Mouse (Mus musculus): ENCODE results near the gene AC129217.1.
A peak's percentile ranks its signal among the peaks of the same experiment; 100 is the strongest.
"Not testable (repeated sequence)": the region's sequence is repeated elsewhere in the genome, so short reads cannot be mapped to it uniquely, and the experiment has no call there.

Gene AC129217.1

DNA sequence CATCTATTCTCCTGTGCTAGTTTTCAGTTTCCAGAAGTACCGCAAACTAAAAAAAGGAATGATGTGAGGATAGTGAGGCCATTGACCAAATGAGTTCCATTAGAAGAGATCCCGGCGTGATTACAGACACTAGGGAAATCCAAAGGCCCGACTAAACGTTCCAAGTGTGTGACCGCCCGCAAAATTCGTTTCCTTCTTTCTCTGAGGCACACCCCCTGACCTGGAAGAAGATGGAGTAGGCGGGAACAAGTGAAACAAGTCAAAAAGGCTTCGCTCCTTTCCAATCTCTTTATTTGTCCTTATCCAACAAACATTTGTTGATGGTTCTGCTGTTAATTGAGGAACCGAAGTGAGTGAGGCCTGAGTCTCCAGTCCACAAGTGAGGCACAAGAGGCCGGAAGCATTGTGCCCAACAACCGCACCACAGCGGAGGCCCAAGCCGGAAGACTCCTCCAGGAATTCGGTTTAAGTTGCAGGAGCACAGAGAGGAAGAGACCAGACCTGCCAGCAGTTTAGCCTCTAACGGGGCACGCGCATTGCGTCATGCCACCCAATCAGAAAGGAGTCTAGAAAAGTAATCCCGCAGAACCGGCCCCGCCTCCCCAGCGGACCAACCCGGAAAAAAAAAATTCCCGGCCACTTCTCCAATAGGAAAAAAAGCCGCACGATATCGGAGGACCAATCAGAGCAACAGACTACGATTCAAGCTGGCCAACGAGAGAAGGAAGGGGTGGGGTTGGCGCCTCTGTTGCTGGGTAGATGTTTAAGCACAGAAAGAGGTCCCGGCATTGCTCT is 10.6 kb upstream of the AC129217.1 start, which contains the start of gene Ttc9c:
Ttc9c (minus strand) TSS at position 533 of the 795 bp plus-strand sequence.
- DNase-seq (ENCODE audit: low read depth, low spot score), result peak; percentile 95
- H3K27me3 ChIP-seq (ENCODE audit: control insufficient read depth, insufficient read depth, low read length, poor library complexity, severe bottlenecking), result no peaks in the 10 kb centered on the region
- peaks cover 7% of the 10 kb centered on the region for H3K36me3 ChIP-seq (ENCODE audit: control insufficient read depth, insufficient read depth, low read length, poor library complexity, severe bottlenecking)

DNA sequence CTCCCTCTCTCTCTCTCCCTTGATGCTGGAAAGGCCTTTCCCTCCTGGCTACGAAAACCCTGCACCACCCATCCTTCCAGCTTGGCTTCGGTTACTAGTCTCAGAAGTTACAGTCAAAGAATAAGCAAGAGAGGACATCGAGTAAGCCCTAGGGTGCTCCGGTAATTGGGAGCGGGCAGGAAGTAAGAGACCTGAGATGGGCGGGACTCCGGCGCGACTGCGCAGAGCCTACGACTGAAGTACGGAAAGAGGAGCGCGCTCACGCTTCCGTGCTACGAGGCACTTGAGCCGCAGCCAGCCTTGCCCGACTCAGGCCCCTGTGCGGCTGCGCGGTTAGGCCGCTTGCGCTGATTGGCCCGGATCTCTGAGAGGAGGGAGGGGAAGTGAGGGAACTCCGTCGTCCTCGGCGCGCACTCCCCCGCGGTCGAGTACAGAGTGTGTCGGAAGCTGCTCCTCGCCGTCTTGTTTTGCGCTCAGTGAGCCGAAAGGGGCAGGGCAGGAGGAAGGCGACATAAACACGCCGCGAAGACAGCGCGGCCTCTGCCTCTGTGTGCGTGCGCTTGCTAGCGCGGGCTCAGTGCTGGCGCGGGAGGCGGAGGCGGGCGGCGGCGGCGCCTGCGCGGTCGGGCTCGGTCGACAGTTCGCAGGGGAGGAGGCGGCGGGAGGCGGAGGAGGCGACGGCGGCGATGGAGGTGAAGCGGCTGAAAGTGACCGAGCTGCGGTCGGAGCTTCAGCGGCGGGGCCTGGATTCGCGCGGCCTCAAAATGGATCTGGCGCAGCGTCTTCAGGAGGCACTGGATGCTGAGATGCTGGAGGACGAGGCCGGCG is 9.8 kb upstream of the AC129217.1 start, which contains the start of gene Hnrnpul2:
Hnrnpul2 (plus strand) TSS at position 415 of the 828 bp plus-strand sequence.
- Histone ChIP-seq H3K36me3 (ENCODE audit: control insufficient read depth, insufficient read depth, low read length, poor library complexity, severe bottlenecking) (peaks cover 13% of the 10 kb centered on the region), H3K27me3 (ENCODE audit: control insufficient read depth, insufficient read depth, low read length, poor library complexity, severe bottlenecking) (no peaks in the 10 kb centered on the region)
- DNase-seq (ENCODE audit: low read depth, low spot score), result peak; percentile 100

DNA sequence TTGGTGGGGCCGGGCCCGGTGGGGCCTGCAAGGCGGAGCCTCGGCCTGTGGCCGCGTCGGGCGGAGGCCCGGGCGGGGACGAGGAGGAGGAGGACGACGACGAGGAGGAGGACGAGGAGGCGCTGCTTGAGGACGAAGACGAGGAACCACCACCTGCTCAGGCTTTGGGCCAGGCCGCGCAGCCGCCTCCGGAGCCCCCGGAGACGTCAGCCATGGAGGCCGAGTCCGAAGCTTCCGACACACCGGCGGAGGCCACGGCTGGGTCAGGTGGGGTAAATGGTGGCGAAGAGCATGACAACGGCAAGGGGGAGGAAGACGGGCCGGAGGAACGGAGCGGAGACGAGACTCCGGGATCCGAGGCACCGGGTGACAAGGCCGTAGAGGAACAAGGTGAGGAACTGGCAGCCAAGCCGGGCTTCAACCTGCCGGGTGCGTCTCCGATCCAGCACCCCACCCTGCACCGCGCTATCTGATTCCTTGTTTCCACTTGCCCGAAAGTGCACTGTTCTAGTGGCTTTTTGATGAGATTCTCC is 9.1 kb upstream of the AC129217.1 start:
- DNase-seq (ENCODE audit: low read depth, low spot score), result no peak
- H3K27me3 ChIP-seq (ENCODE audit: control insufficient read depth, insufficient read depth, low read length, poor library complexity, severe bottlenecking), result no peaks in the 10 kb centered on the region
- peaks cover 18% of the 10 kb centered on the region for H3K36me3 ChIP-seq (ENCODE audit: control insufficient read depth, insufficient read depth, low read length, poor library complexity, severe bottlenecking)

GRCm38 (mm10) chr19:8821146-8821545 is 8.4 kb upstream of the AC129217.1 start:
- H3K36me3 ChIP-seq (ENCODE audit: control insufficient read depth, insufficient read depth, low read length, poor library complexity, severe bottlenecking), result peaks cover 19% of the 10 kb centered on the region
- DNase-seq (ENCODE audit: low read depth, low spot score), result no peak
- H3K27me3 ChIP-seq (ENCODE audit: control insufficient read depth, insufficient read depth, low read length, poor library complexity, severe bottlenecking), result no peaks in the 10 kb centered on the region

DNA sequence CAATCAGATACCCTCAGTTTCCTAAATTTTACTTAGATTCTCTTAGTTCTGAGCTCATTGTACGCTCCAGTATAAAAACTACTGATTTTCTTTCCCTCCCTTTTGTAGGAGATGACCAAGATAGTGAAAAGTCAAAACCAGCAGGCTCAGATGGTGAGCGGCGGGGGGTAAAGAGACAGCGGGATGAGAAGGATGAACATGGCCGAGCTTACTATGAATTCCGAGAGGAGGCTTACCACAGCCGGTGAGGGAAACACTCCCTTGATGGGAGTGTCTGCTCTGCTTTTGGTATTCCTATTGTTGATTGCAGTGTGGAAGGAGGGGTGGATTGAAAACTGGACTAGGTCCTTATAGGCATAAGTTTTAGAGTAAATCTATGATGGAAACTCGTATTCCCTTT is 6.9 kb upstream of the AC129217.1 start:
- DNase-seq (ENCODE audit: low read depth, low spot score), result no peak
- peaks cover 25% of the 10 kb centered on the region for H3K36me3 ChIP-seq (ENCODE audit: control insufficient read depth, insufficient read depth, low read length, poor library complexity, severe bottlenecking)
- H3K27me3 ChIP-seq (ENCODE audit: control insufficient read depth, insufficient read depth, low read length, poor library complexity, severe bottlenecking), result no peaks in the 10 kb centered on the region

- no peak for DNase-seq (ENCODE audit: low read depth, low spot score)
- H3K27me3 ChIP-seq (ENCODE audit: control insufficient read depth, insufficient read depth, low read length, poor library complexity, severe bottlenecking), result no peaks in the 10 kb centered on the region
- H3K36me3 ChIP-seq (ENCODE audit: control insufficient read depth, insufficient read depth, low read length, poor library complexity, severe bottlenecking), result peaks cover 39% of the 10 kb centered on the region
Measured at GRCm38 (mm10) chr19:8830664-8831063, 1.1 kb downstream of the AC129217.1 start.

- no peaks in the 10 kb centered on the region for H3K27me3 ChIP-seq (ENCODE audit: control insufficient read depth, insufficient read depth, low read length, poor library complexity, severe bottlenecking)
- no peak for DNase-seq (ENCODE audit: low read depth, low spot score)
- H3K36me3 ChIP-seq (ENCODE audit: control insufficient read depth, insufficient read depth, low read length, poor library complexity, severe bottlenecking), result peaks cover 36% of the 10 kb centered on the region
Measured at GRCm38 (mm10) chr19:8831262-8831661, 1.7 kb downstream of the AC129217.1 start.

DNA sequence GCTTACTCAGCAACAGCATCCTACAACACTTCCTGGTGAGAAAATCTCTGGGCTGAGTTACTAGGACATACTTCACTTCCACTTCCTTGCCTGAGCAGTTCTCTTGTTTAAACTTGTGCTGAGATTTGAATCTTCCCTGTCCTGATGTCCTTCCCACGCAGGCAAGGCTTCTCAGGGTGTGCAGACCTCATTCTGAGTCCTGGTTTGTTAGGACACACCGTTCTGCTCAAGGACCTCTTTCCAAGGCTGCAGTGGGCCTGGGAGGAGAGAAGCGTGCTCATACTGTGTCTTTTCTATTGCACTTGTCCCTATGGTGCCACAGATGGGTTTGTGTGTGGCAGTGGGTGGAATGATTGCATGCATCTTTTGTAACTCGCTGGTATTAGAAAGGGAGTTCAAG is 3.4 kb downstream of the AC129217.1 start:
- H3K27me3 ChIP-seq (ENCODE audit: control insufficient read depth, insufficient read depth, low read length, poor library complexity, severe bottlenecking), result no peaks in the 10 kb centered on the region
- no peak for DNase-seq (ENCODE audit: low read depth, low spot score)
- peaks cover 29% of the 10 kb centered on the region for H3K36me3 ChIP-seq (ENCODE audit: control insufficient read depth, insufficient read depth, low read length, poor library complexity, severe bottlenecking)

DNA sequence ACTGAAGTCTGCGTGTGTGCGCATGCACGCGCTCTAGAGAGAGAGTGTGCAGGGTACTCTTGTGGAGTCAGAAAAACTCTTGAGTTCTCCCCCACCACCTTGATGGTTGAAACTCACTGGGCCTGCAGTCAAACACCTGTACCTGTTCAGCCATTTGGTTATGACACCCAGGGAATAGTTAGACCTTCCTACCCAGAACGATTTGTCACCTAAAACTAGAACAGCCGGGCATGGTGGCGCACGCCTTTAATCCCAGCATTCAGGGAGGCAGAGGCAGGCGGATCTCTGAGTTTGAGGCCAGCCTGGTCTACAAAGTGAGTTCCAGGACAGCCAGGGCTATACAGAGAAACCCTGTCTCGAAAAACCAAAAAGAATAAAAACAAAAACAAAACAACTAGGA is 6.8 kb downstream of the AC129217.1 start:
- H3K27me3 ChIP-seq (ENCODE audit: control insufficient read depth, insufficient read depth, low read length, poor library complexity, severe bottlenecking), result not testable (repeated sequence)

DNA sequence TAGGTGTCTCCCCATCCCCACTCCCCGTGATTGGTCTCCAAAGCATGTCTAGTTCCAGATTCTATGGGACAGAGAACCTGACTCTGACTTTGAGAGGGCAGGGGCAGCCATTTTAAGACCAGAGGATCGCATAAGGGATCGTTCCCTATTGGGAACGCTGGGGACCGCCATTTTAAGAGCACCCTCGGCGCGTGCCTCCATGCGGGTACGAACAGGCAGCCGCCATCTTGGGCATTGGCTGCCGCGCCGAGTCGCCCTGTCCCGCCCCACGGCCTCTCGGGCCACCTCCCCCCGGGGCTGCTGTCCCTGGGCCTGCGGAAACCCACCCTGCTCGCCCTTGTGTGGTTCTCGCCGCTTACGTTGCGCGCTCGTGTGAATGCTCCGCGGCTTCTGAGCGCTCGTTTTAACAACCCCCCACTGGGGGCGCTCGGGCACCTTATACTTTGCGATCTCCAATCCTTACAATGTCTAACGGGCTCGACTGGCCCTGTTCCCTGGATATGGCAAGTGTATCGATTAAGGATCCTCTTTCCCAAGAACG is 7.7 kb downstream of the AC129217.1 start, which contains the start of gene Bscl2:
Bscl2 (plus strand) TSS at position 217 of the 541 bp plus-strand sequence.
- no peaks in the 10 kb centered on the region for H3K27me3 ChIP-seq (ENCODE audit: control insufficient read depth, insufficient read depth, low read length, poor library complexity, severe bottlenecking)
- DNase-seq (ENCODE audit: low read depth, low spot score), result peak; percentile 81
- H3K36me3 ChIP-seq (ENCODE audit: control insufficient read depth, insufficient read depth, low read length, poor library complexity, severe bottlenecking), result peaks cover 7% of the 10 kb centered on the region; the same call in 1 of the 2 replicates

More for the DNA sequence above, 6.8 kb downstream of the AC129217.1 start:
- not testable (repeated sequence) for DNase-seq (ENCODE audit: low read depth, low spot score)
- peaks cover 12% of the 10 kb centered on the region; the same call in 1 of the 2 replicates for H3K36me3 ChIP-seq (ENCODE audit: control insufficient read depth, insufficient read depth, low read length, poor library complexity, severe bottlenecking)

DNA sequence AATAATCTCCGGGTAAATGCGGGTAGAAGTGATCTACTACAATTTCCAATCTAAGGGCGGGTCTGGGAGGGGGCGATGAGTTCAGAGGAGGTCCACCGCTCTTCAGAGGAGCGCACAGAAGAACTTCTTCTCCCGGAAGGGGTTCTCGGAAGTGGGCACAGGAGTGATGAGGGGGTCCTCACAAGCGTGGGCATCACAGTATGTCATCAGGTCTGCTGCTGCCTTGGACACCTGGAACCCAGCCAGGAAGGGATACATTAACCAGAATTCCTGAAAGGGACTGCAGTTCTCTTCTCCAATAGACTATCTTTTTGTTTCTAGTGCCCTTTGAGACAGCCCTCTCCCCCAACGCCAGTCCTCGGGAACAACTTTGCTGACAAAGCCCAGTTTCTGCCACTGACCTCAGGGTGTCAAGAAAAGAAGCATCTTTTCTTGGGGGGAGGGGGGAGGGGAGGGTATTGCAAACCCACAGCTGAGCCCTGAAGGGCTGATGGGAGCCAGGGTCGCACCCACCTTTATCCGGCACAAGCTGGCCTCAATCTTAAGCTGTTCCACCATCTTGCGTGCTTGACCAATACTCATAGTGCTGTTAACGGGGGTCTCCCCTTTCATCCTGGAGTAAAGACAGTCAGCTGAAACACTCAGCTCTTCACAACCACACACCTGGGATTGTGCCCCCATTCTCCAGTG is 8.6 kb downstream of the AC129217.1 start:
- peak; percentile 16 for DNase-seq (ENCODE audit: low read depth, low spot score)
- H3K27me3 ChIP-seq (ENCODE audit: control insufficient read depth, insufficient read depth, low read length, poor library complexity, severe bottlenecking), result no peaks in the 10 kb centered on the region
- H3K36me3 ChIP-seq (ENCODE audit: control insufficient read depth, insufficient read depth, low read length, poor library complexity, severe bottlenecking), result peaks cover 5% of the 10 kb centered on the region; the same call in 1 of the 2 replicates

DNA sequence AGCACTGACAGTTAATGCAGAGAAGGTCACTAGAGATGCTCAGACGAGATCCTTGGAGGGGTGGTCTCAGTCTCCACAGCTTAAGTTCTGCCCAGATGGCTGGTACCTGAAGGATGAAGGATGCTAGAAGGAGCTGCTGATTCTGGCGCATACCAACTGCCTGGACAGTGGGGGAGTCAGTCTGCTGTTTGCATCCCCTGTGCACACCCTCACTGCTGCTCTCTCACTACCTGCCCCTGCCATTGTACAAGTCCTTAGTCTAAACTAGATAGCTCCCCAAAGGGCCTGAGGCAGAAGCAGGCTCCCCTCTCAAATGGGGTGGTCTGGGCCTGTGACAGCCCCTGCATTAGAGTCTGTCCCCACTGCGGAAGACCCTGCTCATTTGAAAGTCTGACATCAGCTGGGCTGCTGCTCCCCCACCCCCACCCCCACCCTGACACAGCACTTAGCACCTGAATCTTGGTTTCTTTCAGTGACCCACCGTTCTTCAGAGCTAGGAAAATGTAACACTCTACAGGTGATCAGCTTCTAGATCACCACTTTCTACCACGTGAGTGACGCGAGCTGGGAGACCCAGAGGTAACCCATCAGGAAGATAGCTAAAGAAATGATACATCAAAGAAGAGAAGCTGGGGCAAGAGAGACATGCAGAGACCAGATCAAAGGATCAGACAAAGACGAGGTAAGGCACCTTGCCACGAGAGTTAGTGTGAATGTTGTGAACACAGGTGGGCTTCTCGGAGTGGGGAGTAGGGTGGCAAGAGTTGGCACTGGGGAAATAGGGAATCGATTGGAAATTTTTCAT is 9.7 kb downstream of the AC129217.1 start, which contains the start of gene Gng3:
Gng3 (minus strand) TSS at position 92 of the 805 bp plus-strand sequence.
- no peak for DNase-seq (ENCODE audit: low read depth, low spot score)
- H3K36me3 ChIP-seq (ENCODE audit: control insufficient read depth, insufficient read depth, low read length, poor library complexity, severe bottlenecking), result peaks cover 5% of the 10 kb centered on the region; the same call in 1 of the 2 replicates
- H3K27me3 ChIP-seq (ENCODE audit: control insufficient read depth, insufficient read depth, low read length, poor library complexity, severe bottlenecking), result no peaks in the 10 kb centered on the region
